Mouse (Mus musculus): ENCODE measurements around the gene Gnaq.

- no peak for TF ChIP-seq CTCF (IDR thresholded peaks at IDR 0.05; ENCODE audit: borderline replicate concordance, insufficient read depth, low read depth, low read length)
- TF ChIP-seq POLR2A (IDR thresholded peaks at IDR 0.05; ENCODE audit: borderline replicate concordance, insufficient read depth, low read length) = no peak
Observed at GRCm38 (mm10) chr19:16250921-16251320, 118.3 kb downstream of the Gnaq start.
